Mouse (Mus musculus) layer of hippocampus, adult 2 months (tissue): ENCODE results near the gene Zfp146. TPM values are rescaled to one million over a fixed set of nuclear protein-coding genes. Genes with fewer than 3 reads are reported as not detected.

Experiments
- DNase-seq, 2 experiments: peaks; one replicate each; pipeline ENCODE4 v3.0.0; 2022; ENCODE audit warnings: low spot score in 2 of 2
- H3K27ac ChIP-seq: fragments of 200-600 bp; 2 replicates; pipeline ENCODE4 v1.8.1; 2022
- H3K4me3 ChIP-seq: fragments of 200-600 bp; 2 replicates; pipeline ENCODE4 v1.8.1; 2022; ENCODE audit warnings: mild to moderate bottlenecking
- CTCF ChIP-seq: fragments of 200-600 bp; conservative IDR thresholded peaks from 2 replicates; pipeline ENCODE4 v1.8.1; 2022; ENCODE audit warnings: antibody characterized with exemption, mild to moderate bottlenecking, moderate library complexity
- total RNA-seq, 2 experiments: library from RNA; stranded (reverse); gene quantifications; 2 replicates each; pipeline ENCODE4 v1.2.3; 2021

Gene Zfp146
- total RNA-seq, 2 experiments from 2014 or later: 48.9 to 52.0 TPM

- Histone ChIP-seq H3K4me3 (peak within 1 kb of the TSS; percentile 31; the same call in 1 of the 2 replicates), H3K27ac (peak within 1 kb of the TSS; percentile 39; the same call in 1 of the 2 replicates)
- DNase-seq: peak; percentile 61 to 75
- peak; percentile 90 for TF ChIP-seq CTCF
These were observed 29.0 kb upstream of the Zfp146 start, which contains the start of gene Capns1 for GRCm38 (mm10) chr7:30198481-30198971. TSS of gene Capns1 (minus strand) at chr7:30198811.

DNA sequence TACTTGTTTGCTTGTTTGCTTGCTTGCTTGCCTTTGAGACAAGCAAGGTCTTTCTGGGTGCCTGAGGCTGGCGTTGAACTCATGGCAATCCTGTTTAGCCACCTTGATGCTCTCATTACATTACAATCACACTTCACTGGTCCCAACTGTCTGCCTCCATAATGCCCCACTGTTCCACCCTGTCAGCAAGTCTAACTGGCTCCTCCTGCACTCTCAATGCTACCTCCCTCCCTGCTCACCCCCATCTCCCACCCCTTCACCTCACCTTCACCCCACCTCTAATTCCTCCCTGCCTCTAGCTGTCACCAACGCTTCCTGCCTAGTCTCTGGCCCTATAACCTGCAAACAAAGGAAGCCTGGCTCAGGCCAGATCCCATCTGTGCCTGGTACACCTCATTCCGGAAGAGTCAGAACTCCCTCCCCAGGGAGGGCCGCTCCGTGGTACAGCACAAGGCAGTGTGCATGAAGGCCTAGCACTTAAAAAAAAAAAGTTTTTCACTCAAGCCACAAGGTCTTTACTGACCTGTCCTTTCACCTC, 28.1 kb upstream of the Zfp146 start:
- H3K27ac ChIP-seq: no peak overlapping the region
- no peak for DNase-seq
- TF ChIP-seq CTCF: no peak
- H3K4me3 ChIP-seq: no peak overlapping the region

DNA sequence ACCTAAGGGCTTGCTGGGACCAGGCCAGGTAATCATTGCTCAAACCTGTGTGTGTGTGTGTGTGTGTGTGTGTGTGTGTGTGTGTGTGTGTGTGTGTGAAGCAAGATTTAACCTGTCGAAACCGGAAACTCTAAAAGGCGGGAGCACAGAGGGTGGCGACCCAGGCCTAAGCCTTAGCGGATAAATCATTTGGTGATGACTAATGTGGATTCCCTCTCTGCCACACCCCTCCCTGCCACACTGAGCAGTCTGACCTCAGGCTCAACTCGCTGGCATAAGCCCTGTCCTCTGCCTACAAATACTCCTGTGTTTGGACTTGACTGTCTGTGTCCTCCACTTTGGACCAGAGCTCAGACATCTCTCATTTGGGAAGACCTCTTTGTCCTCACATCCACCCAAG, 26.6 kb upstream of the Zfp146 start:
- H3K4me3 ChIP-seq: no peak overlapping the region
- no peak for TF ChIP-seq CTCF

GRCm38 (mm10) chr7:30195461-30195860, 25.9 kb upstream of the Zfp146 start:
- Histone ChIP-seq H3K4me3 (no peak overlapping the region), H3K27ac (peak overlapping the region; percentile 95; the same call in 1 of the 2 replicates)
- no peak for TF ChIP-seq CTCF
- DNase-seq: no peak

More for the DNA sequence above, 26.6 kb upstream of the Zfp146 start:
- DNase-seq: no peak
- no peak overlapping the region for H3K27ac ChIP-seq

DNA sequence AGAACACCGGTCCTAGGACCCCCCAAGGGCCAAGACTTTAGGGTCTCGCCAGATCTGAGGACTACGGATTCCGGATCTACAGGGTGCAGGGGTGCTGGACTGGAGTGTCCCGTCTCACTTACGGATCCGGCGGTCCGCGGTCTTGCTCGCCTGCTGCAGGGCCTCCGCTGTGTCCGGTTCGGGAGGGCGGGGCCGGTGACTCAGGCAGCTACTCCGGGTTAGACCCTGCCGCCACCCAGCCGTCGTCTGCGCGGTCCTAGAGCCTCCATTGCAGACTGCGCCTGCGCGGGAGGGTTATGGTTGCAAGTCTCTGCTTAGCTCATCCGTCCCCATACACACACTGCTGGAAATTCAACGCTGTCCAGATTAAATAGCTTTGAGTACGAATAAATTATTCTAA, 25.3 kb upstream of the Zfp146 start:
- Histone ChIP-seq H3K4me3 (peak overlapping the region; percentile 90), H3K27ac (peak overlapping the region; percentile 95)
- no peak for TF ChIP-seq CTCF
- DNase-seq: peak; percentile 95 to 96

GRCm38 (mm10) chr7:30194101-30194831, 24.7 kb upstream of the Zfp146 start:
- no peak for DNase-seq
- Histone ChIP-seq H3K27ac (peak overlapping the region; percentile 95), H3K4me3 (peak overlapping the region; percentile 90)
- no peak for TF ChIP-seq CTCF

DNA sequence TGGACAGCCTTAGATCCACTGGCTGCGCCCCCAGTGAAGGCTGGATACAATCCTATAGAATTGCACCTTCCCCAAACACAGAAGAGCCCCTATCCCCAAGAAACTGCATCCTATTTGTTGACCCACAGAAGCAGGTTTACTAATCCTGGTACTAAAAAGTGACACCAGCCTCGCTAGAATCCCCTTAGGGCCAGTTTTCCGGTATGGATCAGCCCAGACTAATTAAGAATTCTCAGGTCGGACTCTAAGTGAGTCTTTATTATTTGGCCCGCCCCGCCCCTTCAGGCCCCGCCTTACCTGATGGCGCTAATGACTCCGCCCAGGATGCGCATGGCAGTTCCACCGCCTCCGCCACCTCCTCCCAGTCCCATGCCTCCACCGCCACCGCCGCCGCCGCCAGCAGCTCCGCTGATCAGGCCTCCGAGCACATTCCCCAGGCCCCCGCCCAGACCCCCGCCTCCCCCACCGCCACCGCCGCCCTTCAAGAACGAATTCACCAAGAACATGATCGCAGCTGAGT, 24.1 kb upstream of the Zfp146 start:
- Histone ChIP-seq H3K4me3 (peak overlapping the region; percentile 90), H3K27ac (peak overlapping the region; percentile 95)
- TF ChIP-seq CTCF: no peak
- DNase-seq: peak; percentile 74 to 76

DNA sequence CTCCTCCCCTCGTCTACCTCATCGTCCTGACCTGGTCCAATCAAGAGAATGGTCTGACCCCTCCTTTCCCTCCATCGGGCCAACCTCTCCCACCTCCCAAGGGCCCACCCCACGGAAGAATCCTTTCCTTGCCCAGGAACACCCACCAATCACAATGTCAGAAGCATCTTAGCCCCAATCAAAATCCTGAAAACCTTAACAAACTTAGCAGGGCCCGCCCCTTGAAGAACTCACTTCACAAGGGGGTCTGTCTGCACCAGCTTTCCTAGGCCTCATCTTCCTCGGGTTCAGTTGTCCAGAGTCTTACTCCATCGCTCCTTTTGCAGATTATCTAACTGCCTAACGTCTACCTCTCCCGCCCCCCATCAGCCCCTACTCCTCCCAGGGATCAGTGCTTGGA, 23.5 kb upstream of the Zfp146 start:
- DNase-seq: no peak
- Histone ChIP-seq H3K27ac (no peak overlapping the region), H3K4me3 (peak overlapping the region; percentile 90)
- TF ChIP-seq CTCF: no peak

- no peak overlapping the region for H3K4me3 ChIP-seq
- no peak overlapping the region for H3K27ac ChIP-seq
- no peak for TF ChIP-seq CTCF
- no peak for DNase-seq
These were observed 22.5 kb upstream of the Zfp146 start for GRCm38 (mm10) chr7:30192088-30192487.

DNA sequence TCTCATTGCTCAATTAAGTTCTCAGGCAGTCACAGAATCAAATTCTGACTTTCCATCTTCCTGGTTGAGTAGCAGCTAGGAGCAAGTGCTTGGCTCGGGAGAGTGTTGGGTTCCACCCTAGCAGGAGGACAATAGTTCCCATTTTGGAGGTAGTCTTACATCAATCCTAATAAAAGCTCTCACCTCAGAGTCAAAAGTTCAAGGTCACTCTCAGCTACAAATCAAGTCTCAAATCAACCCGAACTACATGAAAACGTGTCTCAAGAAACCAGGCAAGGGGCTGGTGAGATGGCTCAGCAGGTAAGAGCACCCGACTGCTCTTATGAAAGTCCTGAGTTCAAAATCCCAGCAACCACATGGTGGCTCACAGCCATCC, 19.6 kb upstream of the Zfp146 start:
- no peak for DNase-seq
- no peak for TF ChIP-seq CTCF
- Histone ChIP-seq H3K4me3 (no peak overlapping the region), H3K27ac (no peak overlapping the region)

GRCm38 (mm10) chr7:30188344-30189115, 19.0 kb upstream of the Zfp146 start:
- DNase-seq: no peak
- no peak for TF ChIP-seq CTCF
- H3K4me3 ChIP-seq: no peak overlapping the region
- H3K27ac ChIP-seq: no peak overlapping the region

DNA sequence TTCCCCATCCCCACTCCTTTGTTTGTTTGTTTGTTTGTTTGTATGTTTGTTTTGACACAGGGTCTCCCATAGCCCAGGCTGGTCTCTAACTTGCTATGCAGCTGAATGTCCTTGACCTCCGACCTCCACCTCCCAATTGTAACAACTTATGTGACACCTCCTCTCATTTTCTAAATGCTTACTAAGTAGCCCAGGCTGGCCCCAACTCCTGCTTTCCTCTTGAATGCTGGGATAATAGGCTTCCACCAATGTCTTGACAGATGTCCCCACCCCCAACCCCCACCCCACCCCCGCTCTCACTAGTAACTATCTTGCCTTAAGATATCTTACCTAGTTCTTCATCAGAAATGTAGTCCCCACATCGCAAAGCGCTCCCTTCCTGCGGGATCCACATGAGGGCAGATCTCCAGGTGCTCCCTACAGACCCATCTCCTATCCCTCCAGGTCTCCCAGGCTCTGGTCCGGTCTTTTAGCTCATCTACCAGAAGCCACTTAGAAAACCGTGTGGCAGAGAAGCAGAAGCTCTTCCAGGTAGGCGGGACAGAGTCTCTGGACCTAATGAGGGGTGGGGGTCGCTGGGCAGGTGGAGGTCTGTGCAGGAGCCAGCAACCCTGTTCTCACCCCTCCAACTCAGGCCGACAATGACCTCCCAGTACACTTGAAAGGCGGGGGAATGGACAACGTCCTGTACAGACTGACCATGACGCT, 15.2 kb upstream of the Zfp146 start:
- no peak for DNase-seq
- no peak overlapping the region for H3K27ac ChIP-seq
- TF ChIP-seq CTCF: no peak
- H3K4me3 ChIP-seq: no peak overlapping the region
